Mouse (Mus musculus) cerebellum, adult 9-11 months (tissue): Measurements from ENCODE around the gene Oprd1.

Experiments used
- DNase-seq: peaks from one replicate; pipeline ENCODE4 v3.0.0; 2022

Oprd1 gene

DNA sequence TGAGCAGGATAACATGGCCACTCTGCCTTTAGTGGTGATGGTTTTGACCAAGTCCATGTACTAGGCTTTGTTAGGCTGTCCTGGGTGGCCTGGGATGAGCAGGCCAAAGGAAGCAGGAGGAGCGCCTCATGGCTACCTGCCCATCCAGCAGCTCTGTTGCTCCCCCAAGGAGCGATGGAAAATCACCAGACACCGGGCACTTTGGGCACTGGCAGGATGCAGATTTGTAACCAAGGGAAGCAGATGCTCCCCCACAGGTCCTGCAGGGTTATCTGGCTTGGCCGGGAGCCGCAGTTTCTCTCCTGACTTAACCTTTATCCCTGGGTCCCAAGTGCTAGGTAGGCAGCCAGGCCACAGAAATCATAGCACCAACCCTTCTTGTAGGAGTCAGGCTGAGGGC is 10.9 kb downstream of the Oprd1 start:
- DNase-seq: peak; percentile 84

- no peak for DNase-seq
Measured at GRCm38 (mm10) chr4:132132297-132132696, 12.0 kb downstream of the Oprd1 start.

DNA sequence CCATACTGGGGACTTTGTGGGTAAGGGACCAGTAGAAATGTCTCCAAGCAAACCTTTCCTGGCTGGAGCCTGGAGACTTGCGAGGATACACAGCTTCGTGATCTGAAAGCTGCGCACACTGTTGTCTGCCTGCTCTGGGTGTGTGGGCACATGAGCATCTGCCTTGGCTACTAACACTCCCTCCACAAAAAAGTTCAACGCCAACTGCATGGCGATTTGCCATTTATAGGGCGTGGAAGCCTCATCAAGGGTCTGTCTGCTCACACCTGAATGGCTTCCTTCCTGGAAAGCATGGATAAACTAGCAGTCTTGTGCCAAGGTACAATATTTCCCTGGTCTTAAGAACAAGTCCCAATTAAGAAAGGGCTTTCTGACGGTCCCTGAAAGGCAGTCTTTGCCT is 12.5 kb downstream of the Oprd1 start:
- no peak for DNase-seq

GRCm38 (mm10) chr4:132131116-132131515 is 13.2 kb downstream of the Oprd1 start:
- no peak for DNase-seq

- DNase-seq: no peak
Measured at GRCm38 (mm10) chr4:132130645-132131044, 13.6 kb downstream of the Oprd1 start.

DNA sequence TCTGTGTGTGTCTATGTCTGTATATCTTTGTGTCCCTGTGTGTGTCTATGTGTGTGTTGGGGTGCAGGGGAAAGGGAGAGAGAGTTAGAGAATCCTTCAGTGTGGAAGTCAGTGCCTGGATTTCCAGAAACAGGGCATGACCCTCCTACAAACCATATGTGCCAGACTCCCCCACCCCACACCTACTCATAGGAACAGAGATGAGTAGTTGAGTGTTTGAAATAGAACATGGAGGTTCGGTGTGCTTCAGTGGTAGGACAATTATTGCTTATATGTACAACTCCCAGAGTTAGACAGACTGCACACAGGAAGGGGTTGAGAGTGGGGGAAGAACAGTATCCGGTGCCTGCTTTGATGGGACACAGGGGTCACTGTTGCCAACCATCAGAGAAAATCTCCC is 14.2 kb downstream of the Oprd1 start:
- no peak for DNase-seq

- no peak for DNase-seq
Measured at GRCm38 (mm10) chr4:132128997-132129636, 15.2 kb downstream of the Oprd1 start.

GRCm38 (mm10) chr4:132127091-132127490 is 17.2 kb downstream of the Oprd1 start:
- DNase-seq: no peak

DNA sequence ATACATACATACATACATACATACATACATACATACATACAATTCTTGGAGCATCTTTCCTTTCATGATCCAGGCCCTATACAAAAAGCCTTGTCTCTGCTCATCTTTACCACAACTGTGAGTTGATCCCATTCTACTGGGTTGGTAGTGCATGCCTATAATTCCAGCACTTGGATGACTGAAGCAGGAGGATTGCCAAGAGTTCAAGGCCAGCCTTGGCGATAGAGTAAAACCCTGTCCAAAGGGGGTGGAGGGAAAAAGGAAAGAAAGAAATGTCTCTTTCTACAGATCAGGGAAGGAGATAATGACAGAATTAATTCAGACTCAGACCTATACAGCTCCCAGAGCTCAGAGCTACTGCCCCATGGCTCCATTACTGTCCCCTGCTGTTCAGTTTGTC is 21.1 kb downstream of the Oprd1 start:
- DNase-seq: no peak

DNA sequence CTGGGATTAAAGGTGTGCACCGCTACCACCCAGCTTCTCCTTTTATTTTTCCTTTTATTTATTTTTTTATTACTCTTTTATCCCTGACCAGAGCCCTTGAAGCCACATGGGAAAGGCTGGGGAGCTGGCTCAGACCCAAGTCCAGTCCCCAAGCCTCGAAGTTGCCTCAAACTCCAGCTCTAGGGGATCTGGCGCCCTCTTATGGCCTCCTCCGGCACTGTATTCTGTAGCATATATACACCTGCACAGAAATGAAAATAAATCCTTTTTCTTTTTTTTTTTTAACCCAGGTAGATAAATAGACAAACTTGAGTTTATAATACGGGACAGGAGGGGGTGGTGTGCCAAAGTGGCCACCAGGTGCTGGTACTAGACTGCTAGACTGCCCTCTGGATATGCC is 22.6 kb downstream of the Oprd1 start:
- no peak for DNase-seq

DNA sequence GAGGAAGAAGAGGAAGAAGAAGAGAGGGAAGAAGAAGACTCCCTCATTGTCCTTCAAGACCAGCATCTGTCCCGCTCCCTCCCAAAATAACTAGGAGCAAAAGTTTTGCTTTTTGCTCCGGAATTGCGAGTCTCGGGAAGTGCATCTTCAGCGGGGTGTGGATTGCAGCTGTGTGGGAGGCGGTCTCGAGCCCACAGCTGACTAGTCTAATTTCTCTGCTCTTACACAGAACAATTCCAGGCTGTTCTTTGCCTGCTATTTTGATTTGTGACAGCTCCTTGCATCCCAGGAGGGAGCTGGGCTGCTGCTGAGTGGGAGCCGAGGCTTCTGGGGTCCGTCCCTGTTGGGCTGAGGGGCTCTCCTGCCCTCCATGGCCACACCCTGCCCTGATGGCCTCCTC is 24.7 kb downstream of the Oprd1 start:
- no peak for DNase-seq

- DNase-seq: no peak
Measured at GRCm38 (mm10) chr4:132116315-132116714, 28.0 kb downstream of the Oprd1 start.

DNA sequence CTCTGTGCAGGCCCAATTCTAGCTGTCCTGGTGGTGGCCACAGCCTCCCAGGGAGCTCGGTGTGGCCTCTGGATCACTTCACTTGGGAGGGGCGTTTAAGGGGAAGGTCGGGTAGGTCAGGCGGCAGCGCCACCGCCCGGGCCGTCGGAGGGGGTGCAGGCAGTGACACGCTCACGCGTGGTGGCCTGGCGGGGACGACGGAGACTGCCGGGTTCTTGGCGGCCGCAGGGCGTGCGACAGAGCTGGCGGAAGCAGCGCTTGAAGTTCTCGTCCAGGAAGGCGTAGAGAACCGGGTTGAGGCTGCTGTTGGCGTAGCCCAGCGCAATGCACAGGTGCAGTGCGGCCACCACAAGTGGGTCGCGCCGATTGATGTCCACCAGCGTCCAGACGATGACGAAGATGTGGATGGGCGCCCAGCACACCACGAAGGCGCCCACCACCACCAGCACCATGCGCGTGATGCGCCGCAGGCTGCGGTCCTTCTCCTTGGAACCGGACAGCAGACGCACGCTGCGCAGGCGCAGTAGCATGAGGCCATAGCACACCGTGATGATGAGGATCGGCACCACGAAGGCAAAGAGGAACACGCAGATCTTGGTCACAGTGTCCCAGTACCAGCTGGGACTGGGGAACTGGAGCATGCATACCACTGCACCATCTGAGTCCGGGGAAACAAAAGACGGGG is 30.7 kb downstream of the Oprd1 start:
- no peak for DNase-seq

GRCm38 (mm10) chr4:132111227-132111626 is 33.1 kb downstream of the Oprd1 start:
- no peak for DNase-seq

GRCm38 (mm10) chr4:132108221-132108620 is 36.1 kb downstream of the Oprd1 start:
- no peak for DNase-seq

DNA sequence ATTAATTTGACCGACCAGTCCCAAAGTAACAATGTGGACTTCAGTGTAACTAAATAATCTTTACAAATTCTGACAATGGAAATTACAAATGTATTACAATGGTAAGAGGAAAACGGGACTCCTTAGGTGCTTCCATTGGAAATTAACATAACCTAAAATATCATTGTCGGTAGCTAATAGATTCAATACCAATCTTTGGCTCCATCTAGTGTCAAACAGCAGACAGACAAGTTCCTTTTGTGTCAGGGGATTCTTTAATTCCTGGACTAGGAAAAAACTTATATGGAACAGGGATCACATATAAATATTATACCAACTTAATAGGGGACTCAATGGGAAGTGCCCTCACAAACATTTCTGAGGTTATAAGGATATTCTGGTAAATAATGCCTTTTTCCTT is 43.1 kb downstream of the Oprd1 start:
- no peak for DNase-seq

DNA sequence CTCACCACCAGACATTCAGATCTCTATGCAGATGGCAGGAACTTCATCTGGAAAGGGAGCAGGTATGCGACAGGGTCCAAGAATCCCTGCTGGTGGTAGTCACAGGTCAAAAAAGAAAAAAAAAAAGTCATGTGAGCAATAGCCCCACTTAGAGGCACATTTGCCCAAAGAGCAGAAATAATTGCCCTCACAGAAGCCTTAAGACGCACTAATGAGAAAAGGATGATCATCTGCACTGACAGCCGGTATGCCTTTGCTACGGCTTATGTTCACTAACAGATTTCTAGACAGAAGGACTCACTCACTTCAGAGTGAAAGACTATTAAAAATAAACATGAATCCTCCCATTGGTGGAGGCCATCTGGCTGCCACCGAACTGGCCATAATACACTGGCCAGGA is 44.7 kb downstream of the Oprd1 start:
- DNase-seq: no peak

DNA sequence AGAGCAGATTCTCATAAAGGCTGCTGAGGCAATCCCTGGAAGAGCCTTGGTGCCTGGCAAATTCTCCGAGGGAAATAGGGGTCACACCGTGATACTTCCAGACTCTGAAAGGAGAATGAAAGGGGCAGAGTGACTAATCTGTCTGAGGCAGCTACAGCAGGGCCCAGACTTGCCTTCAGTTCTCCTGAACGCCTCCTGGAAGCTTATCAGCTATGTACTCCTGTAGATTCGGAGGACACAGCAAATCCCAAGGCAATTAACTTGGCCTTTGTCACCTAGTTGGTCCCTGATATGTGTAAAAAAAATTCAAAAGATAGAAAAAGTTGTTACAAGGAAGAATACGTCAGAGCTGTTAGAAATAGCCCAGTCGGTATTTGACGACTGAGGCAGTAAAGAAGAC is 49.2 kb downstream of the Oprd1 start:
- no peak for DNase-seq

DNA sequence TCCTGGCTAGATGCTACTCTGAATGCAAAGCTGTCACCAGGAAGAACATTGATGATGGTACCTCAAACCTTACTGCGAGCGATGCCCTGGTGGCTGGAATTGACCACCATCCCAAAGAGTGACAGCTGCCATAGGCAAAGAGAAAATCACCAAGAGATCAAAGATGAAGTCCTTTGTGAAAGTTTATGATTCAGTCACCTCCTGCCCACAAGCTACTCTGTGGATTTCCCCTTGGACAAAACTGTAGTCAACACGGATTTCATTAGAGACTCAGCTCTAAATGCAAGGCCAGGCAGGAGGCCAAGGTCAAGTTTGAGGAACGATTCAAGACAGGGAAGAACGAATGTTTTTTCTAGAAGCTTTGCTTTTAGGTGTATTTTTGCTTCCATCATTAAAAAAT is 50.4 kb downstream of the Oprd1 start:
- DNase-seq: no peak

DNA sequence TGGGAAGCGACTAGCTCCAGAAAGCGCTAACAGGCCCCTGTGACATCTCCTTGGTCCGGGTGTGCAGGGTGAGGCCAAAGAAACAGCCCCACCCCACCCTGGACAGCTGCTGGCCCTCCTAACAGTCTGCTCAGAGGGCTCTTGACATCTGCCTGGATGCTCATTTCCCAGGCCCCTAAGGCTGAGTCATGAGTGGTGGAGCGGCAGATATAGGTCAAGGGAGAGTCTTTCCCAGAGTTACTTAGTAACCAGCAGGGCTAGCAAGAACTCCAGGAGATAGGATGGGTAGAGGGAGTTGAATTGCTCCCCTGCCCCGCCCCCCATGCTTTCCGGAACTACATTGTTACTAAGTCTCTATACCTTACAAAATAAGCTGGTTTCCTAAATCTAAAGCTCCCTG is 51.1 kb downstream of the Oprd1 start:
- DNase-seq: no peak

GRCm38 (mm10) chr4:132088921-132089320 is 55.4 kb downstream of the Oprd1 start:
- peak; percentile 54 for DNase-seq

DNA sequence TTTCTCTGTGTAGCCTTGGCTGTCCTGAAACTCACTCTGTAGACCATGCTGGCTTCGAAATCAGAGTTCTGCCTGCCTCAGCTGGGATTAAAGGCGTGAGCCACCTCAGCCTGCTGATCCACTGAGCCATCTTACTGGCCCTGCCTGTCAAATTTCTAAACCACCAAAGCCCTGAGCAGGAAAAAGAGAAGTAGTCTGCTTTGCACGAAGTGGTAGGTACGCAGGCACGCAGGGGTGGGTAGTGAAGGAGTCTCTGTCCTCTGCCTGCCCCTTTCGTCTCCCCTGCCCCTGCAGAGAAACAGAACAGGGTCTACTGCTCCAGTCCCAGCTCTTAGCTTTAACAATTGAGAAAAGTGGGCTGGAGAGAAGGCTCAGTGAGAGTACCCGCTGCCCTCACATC is 59.2 kb downstream of the Oprd1 start:
- no peak for DNase-seq

GRCm38 (mm10) chr4:132080492-132080983 is 63.7 kb downstream of the Oprd1 start:
- DNase-seq: no peak

GRCm38 (mm10) chr4:132079555-132080275 is 64.6 kb downstream of the Oprd1 start:
- DNase-seq: peak; percentile 72
